Mouse (Mus musculus) ovary, postnatal 14 days (tissue): ENCODE data around the gene Ogfod2.
A peak's percentile ranks its signal among the peaks of the same experiment; 100 is the strongest.

Experiments
- DNase-seq: peaks from one replicate; pipeline ENCODE4 v3.0.0; 2022; ENCODE audit warnings: low spot score

Ogfod2 gene

GRCm38 (mm10) chr5:124111742-124112497 lies at the start of gene Ogfod2:
Gene Ogfod2, plus strand, starts transcription at chr5:124112297.
- peak; percentile 94 for DNase-seq

GRCm38 (mm10) chr5:124069657-124070056 lies 42.4 kb upstream of the Ogfod2 start:
- no peak for DNase-seq

- DNase-seq = no peak
Measured at GRCm38 (mm10) chr5:124073682-124074081, 38.4 kb upstream of the Ogfod2 start.

GRCm38 (mm10) chr5:124074845-124075307 lies 37.2 kb upstream of the Ogfod2 start:
- DNase-seq = no peak

GRCm38 (mm10) chr5:124075716-124076115 lies 36.4 kb upstream of the Ogfod2 start:
- DNase-seq = no peak

GRCm38 (mm10) chr5:124076559-124076958 lies 35.5 kb upstream of the Ogfod2 start:
- no peak for DNase-seq

- DNase-seq = no peak
Measured at GRCm38 (mm10) chr5:124077241-124077640, 34.9 kb upstream of the Ogfod2 start.

GRCm38 (mm10) chr5:124077856-124078460 lies 34.1 kb upstream of the Ogfod2 start:
- DNase-seq = no peak

GRCm38 (mm10) chr5:124078794-124079416 lies 33.2 kb upstream of the Ogfod2 start:
- no peak for DNase-seq

- no peak for DNase-seq
Measured at GRCm38 (mm10) chr5:124079880-124080279, 32.2 kb upstream of the Ogfod2 start.

- no peak for DNase-seq
Measured at GRCm38 (mm10) chr5:124082447-124082846, 29.6 kb upstream of the Ogfod2 start.

GRCm38 (mm10) chr5:124082941-124083688 lies 29.0 kb upstream of the Ogfod2 start:
- no peak for DNase-seq

GRCm38 (mm10) chr5:124083850-124084587 lies 28.1 kb upstream of the Ogfod2 start:
- DNase-seq = no peak

GRCm38 (mm10) chr5:124084588-124085173 lies 27.4 kb upstream of the Ogfod2 start:
- peak; percentile 82 for DNase-seq

GRCm38 (mm10) chr5:124085513-124085912 lies 26.6 kb upstream of the Ogfod2 start:
- DNase-seq = no peak

- no peak for DNase-seq
Measured at GRCm38 (mm10) chr5:124086876-124087275, 25.2 kb upstream of the Ogfod2 start.

- DNase-seq = no peak
Measured at GRCm38 (mm10) chr5:124089868-124090267, 22.2 kb upstream of the Ogfod2 start.

GRCm38 (mm10) chr5:124091951-124092406 lies 20.1 kb upstream of the Ogfod2 start:
- no peak for DNase-seq

GRCm38 (mm10) chr5:124093120-124093794 lies 18.8 kb upstream of the Ogfod2 start:
- DNase-seq = peak; percentile 59

- DNase-seq = no peak
Measured at GRCm38 (mm10) chr5:124093852-124094604, 18.1 kb upstream of the Ogfod2 start.
